Mouse (Mus musculus) kidney, adult 11 months (tissue): ENCODE measurements at regions not wholly inside any gene's neighbourhood (a gene's known extent, or its start where the extent isn't known, plus 50 kb on each side); places are given as distances from the start of the nearest gene placed in this dataset.

Experiments used
- DNase-seq: peaks from one replicate; pipeline ENCODE4 v3.0.0; 2022

GRCm38 (mm10) chr8:40186715-40187583 is 487.9 kb upstream of the Adam24 start:
- no peak for DNase-seq

- no peak for DNase-seq
Observed at GRCm38 (mm10) chr8:40187584-40187934, 487.3 kb upstream of the Adam24 start.

- DNase-seq, result no peak
Observed at GRCm38 (mm10) chr8:40192266-40192665, 482.6 kb upstream of the Adam24 start.

- no peak for DNase-seq
Observed at GRCm38 (mm10) chr8:40193148-40193547, 481.7 kb upstream of the Adam24 start.

- no peak for DNase-seq
Observed at GRCm38 (mm10) chr8:40210871-40211270, 464.0 kb upstream of the Adam24 start.

GRCm38 (mm10) chr8:40223521-40223920 is 451.4 kb upstream of the Adam24 start:
- no peak for DNase-seq

- no peak for DNase-seq
Observed at GRCm38 (mm10) chr8:40227262-40227661, 447.6 kb upstream of the Adam24 start.
